Mouse (Mus musculus): ENCODE measurements around the gene Entpd7. TPM values are rescaled to one million over a fixed set of nuclear protein-coding genes. Genes with fewer than 3 reads are reported as not detected.

Gene Entpd7
- total and polyA plus RNA-seq, 2 experiments from 2014 or later, result 2.1 to 3.2 TPM

DNA sequence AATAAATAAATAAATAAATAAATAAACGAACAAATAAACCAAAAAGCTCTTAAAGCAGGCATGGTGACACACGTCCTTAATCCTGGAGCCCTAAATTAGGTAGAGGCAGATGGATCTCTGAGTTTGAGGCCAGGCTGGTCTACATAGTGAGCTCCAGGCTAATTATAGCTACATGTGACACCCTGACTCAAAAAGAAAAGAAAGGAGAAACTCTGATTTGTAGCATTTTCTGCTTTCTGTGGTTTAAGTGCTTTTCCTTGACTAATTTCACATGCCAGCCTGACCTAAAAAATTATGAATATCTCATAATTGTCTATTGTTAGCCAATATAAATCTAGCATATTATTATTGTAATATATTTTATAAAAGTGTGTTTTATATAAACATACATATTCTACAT lies 72.9 kb downstream of the Entpd7 start:
- Histone ChIP-seq H3K27me3 (ENCODE audit: control insufficient read depth, insufficient read depth, low read length) (no peaks in the 10 kb centered on the region), H3K9me3 (replicated peaks; ENCODE audit: control insufficient read depth, low read length) (no peaks in the 10 kb centered on the region), H3K4me2 (ENCODE audit: low read depth, low read length) (no peak overlapping the region), H3K9ac (replicated peaks; ENCODE audit: low read depth, low read length) (no peak overlapping the region), H3K36me3 (replicated peaks; ENCODE audit: control insufficient read depth, insufficient read depth, low read length) (no peaks in the 10 kb centered on the region), H3K4me3 (ENCODE audit: low read depth, low read length) (no peak overlapping the region), H3K4me1 (ENCODE audit: control insufficient read depth, insufficient read depth) (no peaks in the 10 kb centered on the region), H3K27ac (ENCODE audit: low read depth) (no peak overlapping the region)
- WGBS, result 58% methylated on average over 2 of the region's 2 CpGs
- DNase-seq (ENCODE audit: low spot score) (no peak), ATAC-seq (ENCODE audit: insufficient read depth, low read depth) (no peak)
- TF ChIP-seq EP300 (IDR thresholded peaks at IDR 0.05; ENCODE audit: low read depth) (no peak), CTCF (IDR thresholded peaks at IDR 0.05; ENCODE audit: low read depth) (no peak)

DNA sequence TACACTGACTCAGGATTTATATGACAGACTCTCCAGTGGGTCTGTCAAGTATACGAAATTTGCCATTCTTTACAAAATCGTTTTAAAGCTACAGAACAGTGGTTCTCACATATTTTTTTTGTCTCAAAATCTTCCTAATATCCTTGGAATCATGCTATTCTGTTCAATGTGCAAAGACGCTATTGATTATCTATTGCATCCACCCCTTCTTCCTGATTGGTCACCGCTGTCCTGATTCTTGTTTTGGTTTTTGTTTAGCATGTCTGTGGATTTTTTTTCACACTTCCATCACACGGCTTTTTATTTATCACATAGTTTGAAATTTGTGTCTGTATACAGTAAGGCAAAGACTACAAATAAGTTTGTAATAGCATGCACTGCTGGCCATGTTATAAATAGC lies 77.0 kb downstream of the Entpd7 start:
- Histone ChIP-seq H3K9me3 (replicated peaks; ENCODE audit: control insufficient read depth, low read length) (no peaks in the 10 kb centered on the region), H3K36me3 (replicated peaks; ENCODE audit: control insufficient read depth, insufficient read depth, low read length) (peaks cover 6% of the 10 kb centered on the region; the same call in 1 of the 2 replicates), H3K27me3 (ENCODE audit: control insufficient read depth, insufficient read depth, low read length) (no peaks in the 10 kb centered on the region; the same call in 1 of the 2 replicates), H3K4me3 (ENCODE audit: low read depth, low read length) (no peak overlapping the region), H3K9ac (replicated peaks; ENCODE audit: low read depth, low read length) (no peak overlapping the region), H3K27ac (ENCODE audit: low read depth) (no peak overlapping the region), H3K4me1 (ENCODE audit: control insufficient read depth, insufficient read depth) (no peaks in the 10 kb centered on the region), H3K4me2 (ENCODE audit: low read depth, low read length) (no peak overlapping the region)
- ATAC-seq (ENCODE audit: insufficient read depth, low read depth), result no peak
- 78% methylated on average over 5 of the region's 5 CpGs for WGBS
- DNase-seq (ENCODE audit: low spot score), result no peak
- TF ChIP-seq CTCF (IDR thresholded peaks at IDR 0.05; ENCODE audit: low read depth) (no peak), EP300 (IDR thresholded peaks at IDR 0.05; ENCODE audit: low read depth) (no peak)

DNA sequence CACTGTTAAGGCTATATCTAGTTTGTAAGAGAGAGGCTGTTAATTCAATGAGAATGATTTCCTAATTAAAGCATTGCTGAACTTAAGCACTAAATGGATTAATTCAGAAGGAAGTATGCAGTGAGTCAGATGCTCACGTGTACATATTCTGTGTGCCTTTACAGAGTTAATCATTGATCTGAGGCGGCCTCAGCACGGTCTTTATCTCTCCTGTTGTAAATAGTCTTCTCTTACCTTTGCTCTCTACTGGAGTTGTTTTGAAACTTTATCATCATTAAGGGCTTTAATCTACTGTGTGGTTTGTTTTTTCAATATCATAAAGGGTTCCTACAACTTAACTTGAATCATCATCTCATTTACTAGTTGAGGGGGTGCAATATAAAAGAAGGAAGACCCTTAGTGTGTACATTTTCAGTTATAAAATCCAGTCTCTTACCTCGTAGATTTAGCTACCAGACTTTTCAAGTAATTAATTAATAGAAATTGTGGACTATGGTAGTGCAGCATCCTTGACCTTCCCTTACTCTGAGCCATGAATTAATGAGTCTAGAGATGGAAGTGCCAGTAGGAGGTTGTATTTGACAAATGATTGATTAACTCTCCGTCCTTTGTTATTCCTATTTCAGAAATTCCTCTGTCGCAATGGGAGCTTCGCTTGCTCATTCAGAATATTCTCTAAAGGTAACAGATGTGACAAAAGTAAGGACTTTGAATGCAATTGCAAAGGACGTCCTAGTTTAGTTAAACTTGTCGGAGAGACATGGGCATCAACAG lies 78.3 kb downstream of the Entpd7 start:
- H3K27me3 ChIP-seq (ENCODE audit: control insufficient read depth, insufficient read depth, low read length), result no peaks in the 10 kb centered on the region; the same call in 1 of the 2 replicates
- no peak for ATAC-seq (ENCODE audit: insufficient read depth, low read depth)
- whole genome bisulfite sequencing, result 79% methylated on average over 9 of the region's 9 CpGs

DNA sequence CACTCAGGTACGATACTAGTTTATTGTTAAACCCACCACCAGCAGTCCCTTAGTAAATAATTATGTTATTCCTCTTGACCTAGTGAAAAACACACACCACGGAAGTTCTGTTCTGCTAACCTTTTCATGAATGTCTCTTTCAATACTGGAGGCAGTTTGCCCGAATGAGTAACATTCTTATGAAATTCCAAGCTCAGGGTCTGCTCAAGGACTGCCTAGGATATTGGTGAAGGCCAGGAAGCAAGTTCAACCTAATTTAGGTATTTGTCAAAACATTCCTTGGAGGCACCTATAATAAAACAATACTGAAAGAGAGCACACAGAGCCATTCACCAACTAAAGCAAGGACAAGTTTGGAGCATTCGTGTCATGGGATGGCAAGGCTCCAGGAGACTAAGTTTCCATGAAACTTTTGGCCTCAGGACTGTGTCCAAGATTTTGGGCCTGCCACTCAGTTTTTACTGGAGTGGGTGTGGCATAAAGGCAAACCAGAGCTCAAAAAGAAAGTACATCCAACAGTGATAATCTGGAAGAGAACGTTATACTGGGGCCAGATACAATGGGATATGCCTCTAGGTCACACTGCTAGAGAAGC lies 80.0 kb downstream of the Entpd7 start:
- TF ChIP-seq EP300 (IDR thresholded peaks at IDR 0.05; ENCODE audit: low read depth) (no peak), CTCF (IDR thresholded peaks at IDR 0.05; ENCODE audit: low read depth) (no peak)
- no peak overlapping the region for H3K27ac ChIP-seq (ENCODE audit: low read depth)
- H3K4me1 ChIP-seq (ENCODE audit: control insufficient read depth, insufficient read depth), result no peaks in the 10 kb centered on the region
- DNase-seq (ENCODE audit: low spot score) (no peak), ATAC-seq (ENCODE audit: insufficient read depth, low read depth) (no peak)
- H3K27me3 ChIP-seq (ENCODE audit: control insufficient read depth, insufficient read depth, low read length), result no peaks in the 10 kb centered on the region; the same call in 1 of the 2 replicates
- no peaks in the 10 kb centered on the region for H3K9me3 ChIP-seq (replicated peaks; ENCODE audit: control insufficient read depth, low read length)
- no peak overlapping the region for H3K4me3 ChIP-seq (ENCODE audit: low read depth, low read length)
- WGBS, result 67% methylated on average over 5 of the region's 5 CpGs
- no peak overlapping the region for H3K4me2 ChIP-seq (ENCODE audit: low read depth, low read length)
- peaks cover 6% of the 10 kb centered on the region; the same call in 1 of the 2 replicates for H3K36me3 ChIP-seq (replicated peaks; ENCODE audit: control insufficient read depth, insufficient read depth, low read length)
- no peak overlapping the region for H3K9ac ChIP-seq (replicated peaks; ENCODE audit: low read depth, low read length)

More for the DNA sequence above, 78.3 kb downstream of the Entpd7 start:
- DNase-seq (ENCODE audit: low spot score), result no peak
- Histone ChIP-seq H3K4me3 (ENCODE audit: low read depth, low read length) (no peak overlapping the region), H3K4me1 (ENCODE audit: control insufficient read depth, insufficient read depth) (no peaks in the 10 kb centered on the region), H3K4me2 (ENCODE audit: low read depth, low read length) (no peak overlapping the region), H3K36me3 (replicated peaks; ENCODE audit: control insufficient read depth, insufficient read depth, low read length) (peaks cover 6% of the 10 kb centered on the region; the same call in 1 of the 2 replicates), H3K27ac (ENCODE audit: low read depth) (no peak overlapping the region), H3K9ac (replicated peaks; ENCODE audit: low read depth, low read length) (no peak overlapping the region), H3K9me3 (replicated peaks; ENCODE audit: control insufficient read depth, low read length) (no peaks in the 10 kb centered on the region)
- no peak for TF ChIP-seq CTCF (IDR thresholded peaks at IDR 0.05; ENCODE audit: low read depth)
- no peak for TF ChIP-seq EP300 (IDR thresholded peaks at IDR 0.05; ENCODE audit: low read depth)

DNA sequence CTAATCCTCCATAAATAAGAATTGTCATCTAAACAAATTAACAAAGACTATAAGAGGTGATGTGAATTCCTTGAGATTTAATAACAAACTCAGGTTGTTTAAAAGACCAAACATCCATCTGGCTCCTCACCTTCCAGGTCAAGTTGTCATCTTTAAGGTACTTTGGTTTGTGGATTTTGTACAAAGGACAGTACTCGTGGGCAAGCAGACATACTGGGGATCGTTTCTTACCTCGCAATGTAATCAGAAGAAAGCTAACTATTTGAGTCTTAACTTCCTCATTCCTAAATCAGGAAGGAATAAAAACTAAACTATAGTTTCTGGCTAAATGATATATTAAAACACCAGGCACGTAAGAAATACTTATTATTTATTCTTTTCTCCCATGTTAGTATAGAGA lies 81.1 kb downstream of the Entpd7 start:
- H3K4me2 ChIP-seq (ENCODE audit: low read depth, low read length), result no peak overlapping the region
- no peak for ATAC-seq (ENCODE audit: insufficient read depth, low read depth)
- no peaks in the 10 kb centered on the region for H3K4me1 ChIP-seq (ENCODE audit: control insufficient read depth, insufficient read depth)
- no peak overlapping the region for H3K27ac ChIP-seq (ENCODE audit: low read depth)
- H3K36me3 ChIP-seq (replicated peaks; ENCODE audit: control insufficient read depth, insufficient read depth, low read length), result peaks cover 6% of the 10 kb centered on the region; the same call in 1 of the 2 replicates
- H3K9ac ChIP-seq (replicated peaks; ENCODE audit: low read depth, low read length), result no peak overlapping the region
- H3K9me3 ChIP-seq (replicated peaks; ENCODE audit: control insufficient read depth, low read length), result no peaks in the 10 kb centered on the region
- no peak for DNase-seq (ENCODE audit: low spot score)
- TF ChIP-seq CTCF (IDR thresholded peaks at IDR 0.05; ENCODE audit: low read depth) (no peak), EP300 (IDR thresholded peaks at IDR 0.05; ENCODE audit: low read depth) (no peak)
- WGBS, result 77% methylated on average over 4 of the region's 4 CpGs
- no peaks in the 10 kb centered on the region; the same call in 1 of the 2 replicates for H3K27me3 ChIP-seq (ENCODE audit: control insufficient read depth, insufficient read depth, low read length)
- no peak overlapping the region for H3K4me3 ChIP-seq (ENCODE audit: low read depth, low read length)

Measured in heart, postnatal 0 days (tissue).